Mouse (Mus musculus): ENCODE results near the gene Zc3h7b. TPM values are rescaled to one million over a fixed set of nuclear protein-coding genes. Genes with fewer than 3 reads are reported as not detected.
A peak's percentile ranks its signal among the peaks of the same experiment; 100 is the strongest.

The Zc3h7b gene
- polyA plus RNA-seq, 1 experiment from 2014 or later = 57.5 TPM

- no peak overlapping the region for H3K4me3 ChIP-seq
- no peak for DNase-seq (ENCODE audit: low spot score)
- 0 out of 2 replicates have a peak, but pooled peaks cover 6% of the 10 kb centered on the region for H3K27me3 ChIP-seq (ENCODE audit: low read depth, poor library complexity, severe bottlenecking)
- H3K9me3 ChIP-seq (replicated peaks) = no peaks in the 10 kb centered on the region
- peaks cover 24% of the 10 kb centered on the region for H3K4me1 ChIP-seq
- H3K36me3 ChIP-seq = 0 out of 2 replicates have a peak, but pooled peaks cover 2% of the 10 kb centered on the region
- H3K27ac ChIP-seq = no peak overlapping the region
- 67% methylated on average over 4 of the region's 4 CpGs for WGBS
Measured at GRCm38 (mm10) chr15:81803425-81803951, 58.6 kb downstream of the Zc3h7b start.

GRCm38 (mm10) chr15:81804172-81804571 is 59.3 kb downstream of the Zc3h7b start:
- no peaks in the 10 kb centered on the region for H3K36me3 ChIP-seq
- peaks cover 24% of the 10 kb centered on the region for H3K4me1 ChIP-seq
- H3K9me3 ChIP-seq (replicated peaks) = no peaks in the 10 kb centered on the region
- 0 out of 2 replicates have a peak, but pooled peaks cover 6% of the 10 kb centered on the region for H3K27me3 ChIP-seq (ENCODE audit: low read depth, poor library complexity, severe bottlenecking)
- no peak for DNase-seq (ENCODE audit: low spot score)
- no peak overlapping the region for H3K27ac ChIP-seq
- no peak overlapping the region for H3K4me3 ChIP-seq
- whole genome bisulfite sequencing = 48% methylated on average over 1 of the region's 1 CpGs

GRCm38 (mm10) chr15:81804883-81805282 is 60.0 kb downstream of the Zc3h7b start:
- H3K4me1 ChIP-seq = peaks cover 29% of the 10 kb centered on the region
- H3K9me3 ChIP-seq (replicated peaks) = no peaks in the 10 kb centered on the region
- H3K27ac ChIP-seq = no peak overlapping the region
- 0 out of 2 replicates have a peak, but pooled peaks cover 6% of the 10 kb centered on the region for H3K27me3 ChIP-seq (ENCODE audit: low read depth, poor library complexity, severe bottlenecking)
- no peaks in the 10 kb centered on the region for H3K36me3 ChIP-seq
- no peak for DNase-seq (ENCODE audit: low spot score)
- 80% methylated on average over 3 of the region's 3 CpGs for WGBS
- H3K4me3 ChIP-seq = no peak overlapping the region

- no peak for DNase-seq (ENCODE audit: low spot score)
- H3K36me3 ChIP-seq = no peaks in the 10 kb centered on the region
- 0 out of 2 replicates have a peak, but pooled peaks cover 6% of the 10 kb centered on the region for H3K27me3 ChIP-seq (ENCODE audit: low read depth, poor library complexity, severe bottlenecking)
- peaks cover 36% of the 10 kb centered on the region for H3K4me1 ChIP-seq
- no peak overlapping the region for H3K27ac ChIP-seq
- no peak overlapping the region for H3K4me3 ChIP-seq
- H3K9me3 ChIP-seq (replicated peaks) = no peaks in the 10 kb centered on the region
- WGBS = 72% methylated on average over 6 of the region's 6 CpGs
Measured at GRCm38 (mm10) chr15:81805624-81806023, 60.8 kb downstream of the Zc3h7b start.

- Histone ChIP-seq H3K27ac (no peak overlapping the region), H3K27me3 (ENCODE audit: low read depth, poor library complexity, severe bottlenecking) (0 out of 2 replicates have a peak, but pooled peaks cover 6% of the 10 kb centered on the region), H3K4me1 (peaks cover 44% of the 10 kb centered on the region), H3K9me3 (replicated peaks) (no peaks in the 10 kb centered on the region), H3K36me3 (no peaks in the 10 kb centered on the region), H3K4me3 (no peak overlapping the region)
- DNase-seq (ENCODE audit: low spot score) = no peak
- WGBS = 87% methylated on average over 4 of the region's 4 CpGs
Measured at GRCm38 (mm10) chr15:81806621-81807404, 62.0 kb downstream of the Zc3h7b start.

GRCm38 (mm10) chr15:81808799-81809198 is 63.9 kb downstream of the Zc3h7b start:
- 72% methylated on average over 2 of the region's 2 CpGs for WGBS
- Histone ChIP-seq H3K27ac (no peak overlapping the region), H3K27me3 (ENCODE audit: low read depth, poor library complexity, severe bottlenecking) (0 out of 2 replicates have a peak, but pooled peaks cover 5% of the 10 kb centered on the region), H3K4me1 (peaks cover 39% of the 10 kb centered on the region), H3K4me3 (no peak overlapping the region), H3K36me3 (no peaks in the 10 kb centered on the region), H3K9me3 (replicated peaks) (no peaks in the 10 kb centered on the region)
- DNase-seq (ENCODE audit: low spot score) = no peak

GRCm38 (mm10) chr15:81809550-81809949 is 64.7 kb downstream of the Zc3h7b start:
- WGBS = 63% methylated on average over 1 of the region's 1 CpGs
- no peaks in the 10 kb centered on the region for H3K9me3 ChIP-seq (replicated peaks)
- H3K36me3 ChIP-seq = no peaks in the 10 kb centered on the region
- H3K4me1 ChIP-seq = peaks cover 42% of the 10 kb centered on the region
- H3K27ac ChIP-seq = peak overlapping the region; percentile 91; the same call in 1 of the 2 replicates
- DNase-seq (ENCODE audit: low spot score) = no peak
- no peak overlapping the region for H3K4me3 ChIP-seq
- H3K27me3 ChIP-seq (ENCODE audit: low read depth, poor library complexity, severe bottlenecking) = 0 out of 2 replicates have a peak, but pooled peaks cover 3% of the 10 kb centered on the region

GRCm38 (mm10) chr15:81810150-81810549 is 65.3 kb downstream of the Zc3h7b start:
- Histone ChIP-seq H3K4me1 (peaks cover 42% of the 10 kb centered on the region), H3K4me3 (peak overlapping the region; percentile 87), H3K27ac (peak overlapping the region; percentile 91), H3K36me3 (peaks cover 4% of the 10 kb centered on the region), H3K27me3 (ENCODE audit: low read depth, poor library complexity, severe bottlenecking) (0 out of 2 replicates have a peak, but pooled peaks cover 3% of the 10 kb centered on the region), H3K9me3 (replicated peaks) (no peaks in the 10 kb centered on the region)
- WGBS = 2% methylated on average over 10 of the region's 10 CpGs
- DNase-seq (ENCODE audit: low spot score) = no peak

- Histone ChIP-seq H3K27me3 (ENCODE audit: low read depth, poor library complexity, severe bottlenecking) (0 out of 2 replicates have a peak, but pooled peaks cover 3% of the 10 kb centered on the region), H3K4me1 (peaks cover 40% of the 10 kb centered on the region), H3K27ac (peak overlapping the region; percentile 91), H3K36me3 (peaks cover 12% of the 10 kb centered on the region), H3K9me3 (replicated peaks) (no peaks in the 10 kb centered on the region), H3K4me3 (peak overlapping the region; percentile 87)
- WGBS = under 1% methylated on average over 88 of the region's 89 CpGs
- peak; percentile 99 for DNase-seq (ENCODE audit: low spot score)
Measured at GRCm38 (mm10) chr15:81810671-81811598, 66.1 kb downstream of the Zc3h7b start.

- under 1% methylated on average over 24 of the region's 26 CpGs for WGBS
- Histone ChIP-seq H3K27ac (peak overlapping the region; percentile 91), H3K4me1 (peaks cover 37% of the 10 kb centered on the region), H3K36me3 (peaks cover 19% of the 10 kb centered on the region), H3K9me3 (replicated peaks) (no peaks in the 10 kb centered on the region), H3K27me3 (ENCODE audit: low read depth, poor library complexity, severe bottlenecking) (0 out of 2 replicates have a peak, but pooled peaks cover 3% of the 10 kb centered on the region), H3K4me3 (peak overlapping the region; percentile 87)
- peak; percentile 86 for DNase-seq (ENCODE audit: low spot score)
Measured at GRCm38 (mm10) chr15:81811599-81811996, 66.7 kb downstream of the Zc3h7b start.

- Histone ChIP-seq H3K9me3 (replicated peaks) (no peaks in the 10 kb centered on the region), H3K4me1 (peaks cover 37% of the 10 kb centered on the region), H3K27me3 (ENCODE audit: low read depth, poor library complexity, severe bottlenecking) (0 out of 2 replicates have a peak, but pooled peaks cover 3% of the 10 kb centered on the region), H3K27ac (peak overlapping the region; percentile 91), H3K4me3 (peak overlapping the region; percentile 87), H3K36me3 (peaks cover 26% of the 10 kb centered on the region)
- 48% methylated on average over 3 of the region's 3 CpGs for WGBS
- no peak for DNase-seq (ENCODE audit: low spot score)
Measured at GRCm38 (mm10) chr15:81812287-81812686, 67.4 kb downstream of the Zc3h7b start.
